24 mouse cellular contexts compared by ENCODE assay signal in the genomic region with DNA sequence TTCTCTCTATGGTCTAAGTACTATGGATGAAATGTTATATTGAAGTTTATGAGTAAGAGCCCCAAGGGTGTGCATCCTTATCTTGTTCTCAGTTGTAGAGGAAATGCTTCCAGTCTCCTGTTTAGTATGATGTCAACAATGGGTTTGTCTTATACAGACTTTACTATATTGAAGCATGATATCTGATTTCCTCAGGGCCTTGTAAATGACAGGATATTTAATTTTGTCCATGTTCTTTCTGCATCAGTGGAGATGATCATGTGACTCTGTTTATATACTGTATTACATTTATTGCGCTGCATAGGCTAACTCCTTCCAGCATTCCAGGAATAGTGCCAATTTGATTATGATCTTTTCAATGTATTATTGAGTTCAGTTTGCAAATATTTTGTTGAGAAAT.
DNase-seq lines count a peak whose midpoint lies in the region; ATAC-seq and TF ChIP-seq lines count a peak whose summit lies in the region.
"Had no signal": no experiment of that assay in that cellular context is flagged by ENCODE, and none has a peak within 500 bp of the region (broad histone marks: within the 10 kb centered on the region; RNA-seq: fewer than 3 reads in every experiment).

No protein-coding gene starts in this region.

- 60% methylated on average over 1 of the region's 1 CpGs for WGBS in embryonic facial prominence, embryonic 14.5 days
- WGBS in embryonic facial prominence, embryonic 10.5 days, result 94% methylated on average over 1 of the region's 1 CpGs
- whole genome bisulfite sequencing in lung, embryonic 14.5 days, result 71% methylated on average over 1 of the region's 1 CpGs

- H3K4me2 ChIP-seq in embryonic facial prominence, embryonic 14.5 days (ENCODE audit: low read depth, low read length), result no peak overlapping the region
- no peak overlapping the region for H3K4me2 ChIP-seq in lung, embryonic 14.5 days
- H3K4me2 ChIP-seq: embryonic facial prominence, embryonic 13.5 days; forebrain, embryonic 13.5 days; forebrain, embryonic 15.5 days had no signal

- peak; percentile 52 for DNase-seq in embryonic facial prominence, embryonic 14.5 days (ENCODE audit: low spot score)
- no peak for DNase-seq in embryonic facial prominence, embryonic 10.5 days (ENCODE audit: low spot score)
- peak; percentile 15 for DNase-seq in lung, embryonic 14.5 days
- no peak for DNase-seq in lung, postnatal 4 days
- peak; percentile 36 for DNase-seq in lung, postnatal 25 days (ENCODE audit: low spot score)
- DNase-seq in lung, adult 18-20 months, result no peak
- DNase-seq: adrenal gland, adult 8-10 months; adrenal gland, postnatal 14 days; adrenal gland, postnatal 36 days; B cell, adult 2 months; cerebellum, adult 11-12 months; cerebellum, adult 2 months; cerebellum, adult 9-10 months; cerebellum, postnatal 10 days; cerebellum, postnatal 25 days; forebrain, postnatal 0 days had no signal

- H3K36me3 ChIP-seq in embryonic facial prominence, embryonic 14.5 days (ENCODE audit: control insufficient read depth, insufficient read depth, low read length), result no peaks in the 10 kb centered on the region
- no peaks in the 10 kb centered on the region for H3K36me3 ChIP-seq in embryonic facial prominence, embryonic 10.5 days (replicated peaks)
- H3K36me3 ChIP-seq in lung, embryonic 14.5 days (ENCODE audit: insufficient read depth), result no peaks in the 10 kb centered on the region
- H3K36me3 ChIP-seq: embryonic facial prominence, embryonic 13.5 days; forebrain, embryonic 15.5 days; G1E had no signal

- no peaks in the 10 kb centered on the region for H3K27me3 ChIP-seq in embryonic facial prominence, embryonic 14.5 days (replicated peaks; ENCODE audit: control insufficient read depth, insufficient read depth, low read length)
- H3K27me3 ChIP-seq in embryonic facial prominence, embryonic 10.5 days (replicated peaks; ENCODE audit: low read depth, poor library complexity, severe bottlenecking), result no peaks in the 10 kb centered on the region
- H3K27me3 ChIP-seq in lung, embryonic 14.5 days (ENCODE audit: insufficient read depth, low read length), result no peaks in the 10 kb centered on the region
- H3K27me3 ChIP-seq: CH12.LX; embryonic facial prominence, embryonic 13.5 days; forebrain, embryonic 13.5 days; forebrain, embryonic 15.5 days; Patski had no signal

- ATAC-seq in embryonic facial prominence, embryonic 14.5 days (ENCODE audit: low read depth), result peak; percentile 18; the same call in 1 of the 2 replicates
- no peak for ATAC-seq in lung, embryonic 14.5 days (ENCODE audit: insufficient read depth)
- ATAC-seq: activated CD4-positive, CD25-positive, alpha-beta regulatory T cell, adult 4 months; CD4-positive, CD25-positive, alpha-beta regulatory T cell, adult 4 months; forebrain, embryonic 13.5 days; forebrain, embryonic 15.5 days; forebrain, postnatal 0 days; Patski had no signal

- H3K4me1 ChIP-seq in embryonic facial prominence, embryonic 14.5 days (ENCODE audit: control insufficient read depth, insufficient read depth, low read length), result 0 out of 2 replicates have a peak, but pooled peaks cover under 1% of the 10 kb centered on the region
- no peaks in the 10 kb centered on the region for H3K4me1 ChIP-seq in embryonic facial prominence, embryonic 10.5 days
- no peaks in the 10 kb centered on the region; the same call in 1 of the 2 replicates for H3K4me1 ChIP-seq in lung, embryonic 14.5 days (ENCODE audit: insufficient read depth)
- H3K4me1 ChIP-seq: forebrain, embryonic 13.5 days; forebrain, embryonic 15.5 days had no signal

- H3K9me3 ChIP-seq in embryonic facial prominence, embryonic 14.5 days (ENCODE audit: control insufficient read depth, low read length), result 0 out of 2 replicates have a peak, but pooled peaks cover 8% of the 10 kb centered on the region
- no peaks in the 10 kb centered on the region; the same call in 1 of the 2 replicates for H3K9me3 ChIP-seq in embryonic facial prominence, embryonic 10.5 days
- no peaks in the 10 kb centered on the region for H3K9me3 ChIP-seq in lung, embryonic 14.5 days (ENCODE audit: low read depth, low read length)
- H3K9me3 ChIP-seq: embryonic facial prominence, embryonic 13.5 days; forebrain, embryonic 13.5 days; forebrain, embryonic 15.5 days; G1E had no signal

- no peak overlapping the region for H3K27ac ChIP-seq in embryonic facial prominence, embryonic 14.5 days (replicated peaks; ENCODE audit: low read depth, low read length)
- no peak overlapping the region for H3K27ac ChIP-seq in embryonic facial prominence, embryonic 10.5 days (replicated peaks)
- no peak overlapping the region for H3K27ac ChIP-seq in lung, embryonic 14.5 days (ENCODE audit: low read depth)
- H3K27ac ChIP-seq: forebrain, embryonic 13.5 days; forebrain, embryonic 15.5 days had no signal

- no peak for TF ChIP-seq CTCF in lung, embryonic 14.5 days (IDR thresholded peaks at IDR 0.05; ENCODE audit: low read depth)

- no peak overlapping the region for H3K4me3 ChIP-seq in embryonic facial prominence, embryonic 14.5 days (ENCODE audit: low read depth, low read length)
- no peak overlapping the region for H3K4me3 ChIP-seq in embryonic facial prominence, embryonic 10.5 days
- no peak overlapping the region for H3K4me3 ChIP-seq in lung, embryonic 14.5 days (ENCODE audit: low read depth, low read length)
- H3K4me3 ChIP-seq: embryonic facial prominence, embryonic 13.5 days; forebrain, embryonic 13.5 days; forebrain, embryonic 15.5 days had no signal

- no peak overlapping the region for H3K9ac ChIP-seq in embryonic facial prominence, embryonic 14.5 days (ENCODE audit: low read depth, low read length)
- no peak overlapping the region for H3K9ac ChIP-seq in lung, embryonic 14.5 days
- H3K9ac ChIP-seq: embryonic facial prominence, embryonic 13.5 days; forebrain, embryonic 13.5 days; forebrain, embryonic 15.5 days; forebrain, postnatal 0 days had no signal

Comparison
In these comparisons a context has a peak if more than half of its experiments do, and no peak if none do; other contexts are left out.
1. DNase-seq: peak in embryonic facial prominence, embryonic 14.5 days (single experiment), lung, embryonic 14.5 days (single experiment) and lung, postnatal 25 days (single experiment); none in embryonic facial prominence, embryonic 10.5 days (single experiment), lung, postnatal 4 days (0 of 2) and lung, adult 18-20 months (0 of 2).